ENCODE assay signal across 8 mouse cellular contexts in the genomic region with DNA sequence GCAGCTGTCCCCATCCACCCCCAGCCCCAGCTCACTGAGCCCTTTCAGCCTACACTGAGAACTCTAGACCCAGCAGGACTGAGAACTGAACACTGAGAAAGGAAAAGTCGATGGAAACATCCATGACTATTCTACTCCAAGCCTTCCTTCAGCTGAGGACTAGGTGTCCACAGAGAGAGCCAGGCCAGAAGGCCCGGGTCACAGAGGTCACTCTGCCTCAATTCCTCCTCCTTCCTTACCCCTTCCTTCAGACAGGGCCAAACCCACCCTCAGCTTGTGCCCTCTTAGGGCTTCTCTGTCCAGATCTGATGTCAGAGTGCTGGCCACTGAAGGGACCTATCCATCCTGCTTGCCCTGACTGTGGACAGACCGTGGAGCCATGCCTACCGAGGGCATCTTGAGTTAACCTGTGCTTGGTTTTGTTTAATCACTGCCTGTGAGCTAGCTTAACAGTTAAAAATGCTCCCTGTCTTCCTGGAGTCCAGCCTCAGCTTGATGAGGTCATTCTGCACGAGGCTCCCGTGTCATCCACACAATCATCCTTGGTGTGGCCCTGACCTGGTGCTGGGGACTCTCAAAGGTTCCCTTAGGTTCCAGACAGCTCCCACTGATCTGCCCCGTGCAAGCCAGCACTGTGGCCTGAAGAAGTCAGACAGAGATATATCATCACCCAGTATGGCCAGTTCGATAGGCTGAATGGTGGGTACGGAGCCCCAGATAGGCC. TPM values are rescaled to one million over a fixed set of nuclear protein-coding genes. Genes with fewer than 3 reads are reported as not detected.
DNase-seq lines count a peak whose midpoint lies in the region; ATAC-seq and TF ChIP-seq lines count a peak whose summit lies in the region.

No protein-coding gene starts in this region.

- H3K4me2 ChIP-seq in lung, embryonic 15.5 days, result peak overlapping the region; percentile 36; the same call in 1 of the 2 replicates
- no peak overlapping the region for H3K4me2 ChIP-seq in embryonic facial prominence, embryonic 15.5 days (replicated peaks)

- ATAC-seq in lung, embryonic 15.5 days (ENCODE audit: borderline replicate concordance, extremely low read depth, low FRiP score, low TSS enrichment), result no peak
- 0 out of 2 replicates have a peak, but pooled peaks have one; percentile 18 for ATAC-seq in embryonic facial prominence, embryonic 15.5 days (ENCODE audit: insufficient number of reproducible peaks, low FRiP score, low TSS enrichment, low read depth)
- ATAC-seq in erythroblast, adult 5-6 weeks (replicated peaks; ENCODE audit: low FRiP score, poor library complexity, severe bottlenecking), result no peak

- H3K4me3 ChIP-seq in lung, embryonic 15.5 days, result no peak overlapping the region
- H3K4me3 ChIP-seq in embryonic facial prominence, embryonic 15.5 days (replicated peaks), result no peak overlapping the region
- H3K4me3 ChIP-seq in limb, embryonic 10.5 days, result no peak overlapping the region
- H3K4me3 ChIP-seq in small intestine, adult 2 months (ENCODE audit: low read depth, low read length), result no peak overlapping the region

- no peaks in the 10 kb centered on the region for H3K36me3 ChIP-seq in lung, embryonic 15.5 days
- no peaks in the 10 kb centered on the region for H3K36me3 ChIP-seq in embryonic facial prominence, embryonic 15.5 days
- no peaks in the 10 kb centered on the region for H3K36me3 ChIP-seq in limb, embryonic 10.5 days
- H3K36me3 ChIP-seq in small intestine, adult 2 months (ENCODE audit: control insufficient read depth, insufficient read depth, low read length), result no peaks in the 10 kb centered on the region

- H3K27me3 ChIP-seq in lung, embryonic 15.5 days, result no peaks in the 10 kb centered on the region
- H3K27me3 ChIP-seq in embryonic facial prominence, embryonic 15.5 days, result no peaks in the 10 kb centered on the region
- H3K27me3 ChIP-seq in limb, embryonic 10.5 days (ENCODE audit: low read depth, poor library complexity, severe bottlenecking), result no peaks in the 10 kb centered on the region
- no peaks in the 10 kb centered on the region for H3K27me3 ChIP-seq in small intestine, adult 2 months (ENCODE audit: control insufficient read depth, insufficient read depth, low read length)

- H3K4me1 ChIP-seq in lung, embryonic 15.5 days, result peaks cover 70% of the 10 kb centered on the region
- H3K4me1 ChIP-seq in embryonic facial prominence, embryonic 15.5 days, result peaks cover 66% of the 10 kb centered on the region
- peaks cover 67% of the 10 kb centered on the region for H3K4me1 ChIP-seq in limb, embryonic 10.5 days
- peaks cover 41% of the 10 kb centered on the region for H3K4me1 ChIP-seq in small intestine, adult 2 months (ENCODE audit: control insufficient read depth, insufficient read depth, insufficient read length, low read length)

- H3K9me3 ChIP-seq in lung, embryonic 15.5 days, result no peaks in the 10 kb centered on the region
- H3K9me3 ChIP-seq in embryonic facial prominence, embryonic 15.5 days (replicated peaks), result no peaks in the 10 kb centered on the region
- no peaks in the 10 kb centered on the region for H3K9me3 ChIP-seq in limb, embryonic 10.5 days (replicated peaks)

- no peak overlapping the region for H3K9ac ChIP-seq in lung, embryonic 15.5 days
- no peak overlapping the region for H3K9ac ChIP-seq in embryonic facial prominence, embryonic 15.5 days

- no peak for DNase-seq in lung, postnatal 36 days
- DNase-seq in limb, embryonic 10.5 days (ENCODE audit: low spot score), result no peak
- DNase-seq in thymus, postnatal 25 days, result no peak
- no peak for DNase-seq in layer of hippocampus, postnatal 25 days (ENCODE audit: extremely low spot score in 1 of 2, low spot score in 1 of 2)

- no peak for TF ChIP-seq CTCF in small intestine, adult 2 months (IDR thresholded peaks at IDR 0.05; ENCODE audit: extremely low read depth, insufficient read length, insufficient replicate concordance, low read depth, low read length)

- 53% methylated on average over 9 of the region's 9 CpGs for WGBS in lung, embryonic 15.5 days
- WGBS in embryonic facial prominence, embryonic 15.5 days, result 66% methylated on average over 9 of the region's 9 CpGs
- WGBS in limb, embryonic 10.5 days, result 79% methylated on average over 9 of the region's 9 CpGs
- 68% methylated on average over 9 of the region's 9 CpGs for WGBS in small intestine, adult 2 months

- TF ChIP-seq POLR2A in small intestine, adult 2 months (IDR thresholded peaks at IDR 0.05; ENCODE audit: low read depth, low read length), result no peak

- peak overlapping the region; percentile 99 for H3K27ac ChIP-seq in lung, embryonic 15.5 days
- peak overlapping the region; percentile 94 for H3K27ac ChIP-seq in embryonic facial prominence, embryonic 15.5 days (replicated peaks)
- H3K27ac ChIP-seq in limb, embryonic 10.5 days, result peak overlapping the region; percentile 74
- H3K27ac ChIP-seq in small intestine, adult 2 months (ENCODE audit: insufficient read depth, low read depth, low read length), result peak overlapping the region; percentile 70

RNA-seq across cellular contexts. Expression of gene Scyl1, which starts 39.8 kb away (rescaled TPM):
- polyA plus RNA-seq in lung, embryonic 15.5 days (2015; fragmentation: Nextera tagmentation; extraction: Ambion mirVana), result 76.1 and 83.6 TPM in 2 replicates
- 81.4 and 81.8 TPM in 2 replicates for polyA plus RNA-seq in embryonic facial prominence, embryonic 15.5 days (2015; fragmentation: Nextera tagmentation; extraction: Ambion mirVana)
- polyA plus RNA-seq in limb, embryonic 10.5 days (2016; fragmentation: Nextera tagmentation; extraction: Ambion mirVana), result 71.6 and 78.5 TPM in 2 replicates
- 37.1 and 52.5 TPM in 2 replicates for polyA plus RNA-seq in small intestine, adult 2 months (2012; rRNA removed)
- total RNA-seq in erythroblast, adult 5-6 weeks (2015; ENCODE audit: low replicate concordance), result 8.2 and 12.9 TPM in 2 replicates
- 9.1 and 11.9 TPM in 2 replicates for total RNA-seq in erythroblast, adult 5-6 weeks (2017; ENCODE audit: low replicate concordance)
- 10 to 100 TPM; 68.6 to 71.8 TPM for total RNA-seq in layer of hippocampus, postnatal 25 days (2021)
